Mouse (Mus musculus): ENCODE measurements around the gene Alkbh5.

Alkbh5 gene

GRCm38 (mm10) chr11:60536180-60536858, at the start of gene Alkbh5:
Gene Alkbh5 (plus strand): TSS chr11:60536381.
- no peak for DNase-seq

- no peak for DNase-seq
Observed at GRCm38 (mm10) chr11:60492726-60493125, 43.5 kb upstream of the Alkbh5 start.

GRCm38 (mm10) chr11:60495692-60496091, 40.5 kb upstream of the Alkbh5 start:
- no peak for DNase-seq

GRCm38 (mm10) chr11:60507281-60507680, 28.9 kb upstream of the Alkbh5 start:
- no peak for DNase-seq

GRCm38 (mm10) chr11:60508950-60509349, 27.2 kb upstream of the Alkbh5 start:
- DNase-seq = peak in 1 of 2 experiments; percentile 38

- DNase-seq = peak; percentile 32 to 46
Observed at GRCm38 (mm10) chr11:60509500-60509899, 26.7 kb upstream of the Alkbh5 start.

- no peak for DNase-seq
Observed at GRCm38 (mm10) chr11:60511893-60512292, 24.3 kb upstream of the Alkbh5 start.

- no peak for DNase-seq
Observed at GRCm38 (mm10) chr11:60512520-60512919, 23.7 kb upstream of the Alkbh5 start.

- no peak for DNase-seq
Observed at GRCm38 (mm10) chr11:60514941-60515340, 21.2 kb upstream of the Alkbh5 start.

GRCm38 (mm10) chr11:60518305-60518704, 17.9 kb upstream of the Alkbh5 start:
- no peak for DNase-seq

- DNase-seq = no peak
Observed at GRCm38 (mm10) chr11:60522027-60522426, 14.2 kb upstream of the Alkbh5 start.

GRCm38 (mm10) chr11:60522661-60523365, 13.4 kb upstream of the Alkbh5 start:
- DNase-seq = no peak

GRCm38 (mm10) chr11:60526461-60526860, 9.7 kb upstream of the Alkbh5 start:
- DNase-seq = peak; percentile 22 to 42

GRCm38 (mm10) chr11:60535676-60536075, 505 bp upstream of the Alkbh5 start:
- no peak for DNase-seq

GRCm38 (mm10) chr11:60536859-60537467, 782 bp downstream of the Alkbh5 start:
- peak; percentile 96 to 97 for DNase-seq

- DNase-seq = peak; percentile 96 to 98
Observed at GRCm38 (mm10) chr11:60537468-60538347, 1.5 kb downstream of the Alkbh5 start.

- peak; percentile 52 to 71 for DNase-seq
Observed at GRCm38 (mm10) chr11:60538371-60539281, 2.4 kb downstream of the Alkbh5 start.

GRCm38 (mm10) chr11:60539540-60539939, 3.4 kb downstream of the Alkbh5 start:
- no peak for DNase-seq

GRCm38 (mm10) chr11:60540002-60540610, 3.9 kb downstream of the Alkbh5 start:
- peak; percentile 29 to 43 for DNase-seq

GRCm38 (mm10) chr11:60540761-60541160, 4.6 kb downstream of the Alkbh5 start:
- DNase-seq = no peak

GRCm38 (mm10) chr11:60541831-60542230, 5.7 kb downstream of the Alkbh5 start:
- DNase-seq = no peak

Measured in kidney, postnatal 4 days (tissue).